Mouse (Mus musculus) cerebellum, adult (tissue): ENCODE results near the gene Arl15.

ENCODE experiments used
- ATAC-seq: cut with Nextera tagmentation; 2 replicates; pipeline ENCODE4 v1.9.2; 2017; ENCODE audit warnings: mild to moderate bottlenecking, moderate library complexity, mixed read lengths; ENCODE audit not compliant: insufficient number of reproducible peaks, low FRiP score, low TSS enrichment

Gene Arl15

GRCm38 (mm10) chr13:114026751-114027150 lies 232.4 kb downstream of the Arl15 start:
- no peak for ATAC-seq

DNA sequence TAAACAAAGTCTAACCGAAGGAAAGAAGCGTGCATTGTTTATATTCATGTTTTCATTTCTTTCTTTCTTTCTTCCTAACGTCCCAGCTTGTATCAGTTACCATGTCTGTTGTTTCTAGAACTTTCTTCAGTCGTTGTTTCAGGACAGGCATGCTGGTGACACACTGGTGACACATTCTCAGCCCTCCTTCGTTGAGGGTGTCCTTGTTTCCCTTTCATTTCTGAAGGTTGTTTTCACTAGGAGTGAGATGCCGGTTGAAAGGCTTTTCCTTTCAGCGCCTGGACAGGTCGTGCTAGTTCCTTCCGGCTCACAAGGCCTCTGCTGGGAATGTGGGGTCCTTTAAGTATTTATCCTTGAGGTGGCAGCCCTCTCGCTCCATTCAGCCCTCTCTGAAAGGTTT lies 253.8 kb downstream of the Arl15 start:
- ATAC-seq, result no peak

DNA sequence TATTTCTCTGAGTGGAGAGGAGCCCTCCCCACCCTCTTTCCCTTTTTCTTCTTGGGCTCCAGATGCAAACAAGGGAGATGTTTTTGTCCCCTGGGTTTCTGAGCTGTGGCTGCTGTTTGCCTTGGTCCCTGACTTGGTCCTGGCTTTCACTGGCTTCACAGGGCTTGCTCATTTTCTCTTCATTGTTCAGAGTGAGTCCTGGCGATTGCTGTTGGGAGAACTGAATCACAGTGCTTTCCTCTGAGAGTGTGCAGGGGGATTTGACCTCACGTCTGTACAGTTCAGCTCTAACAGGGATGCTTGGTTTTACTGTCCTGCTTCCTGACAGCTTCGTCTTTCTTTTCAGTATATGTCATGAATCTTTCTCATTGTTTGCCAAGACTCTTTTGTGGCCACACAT lies 254.4 kb downstream of the Arl15 start:
- no peak for ATAC-seq

- ATAC-seq, result no peak
Measured at GRCm38 (mm10) chr13:114051151-114051850, 257.0 kb downstream of the Arl15 start.

DNA sequence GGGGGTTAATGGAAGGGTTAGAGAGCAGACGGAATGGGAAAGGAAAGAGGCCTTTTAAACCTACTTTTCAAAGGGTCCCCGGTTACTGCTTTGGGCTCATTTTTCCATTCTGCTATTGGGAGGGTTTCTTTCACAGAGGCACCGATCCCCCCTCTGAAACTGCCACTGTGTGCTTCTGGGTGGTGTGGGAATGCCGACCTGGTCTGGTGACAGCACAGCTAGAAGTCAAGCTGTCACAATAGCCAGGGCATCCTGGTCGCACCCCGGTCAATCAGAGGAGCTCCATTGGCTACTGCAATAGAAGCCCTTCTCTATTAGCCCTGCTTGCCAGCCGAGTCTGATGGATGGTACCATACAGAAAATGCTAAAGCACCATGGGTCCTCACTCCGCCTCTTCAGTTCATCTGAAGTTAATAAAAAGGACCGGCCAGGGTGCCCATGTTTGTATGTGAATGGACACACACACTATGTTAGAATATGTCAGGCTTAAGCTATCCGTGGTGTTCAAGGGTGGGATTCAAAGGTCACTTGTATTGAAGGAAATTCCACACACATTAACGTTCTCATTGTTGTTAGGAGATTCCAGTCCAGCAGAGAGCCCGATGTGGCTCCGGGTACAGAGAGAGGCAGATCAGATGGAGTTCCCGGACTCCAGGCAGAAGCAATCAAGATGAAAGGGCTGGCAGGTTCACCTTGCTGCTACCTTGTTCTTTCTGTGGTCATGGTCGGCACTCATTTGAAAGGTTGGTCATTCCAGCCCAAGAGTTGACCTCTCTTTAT lies 258.3 kb downstream of the Arl15 start:
- no peak for ATAC-seq

GRCm38 (mm10) chr13:114053261-114053660 lies 259.0 kb downstream of the Arl15 start:
- ATAC-seq, result no peak

DNA sequence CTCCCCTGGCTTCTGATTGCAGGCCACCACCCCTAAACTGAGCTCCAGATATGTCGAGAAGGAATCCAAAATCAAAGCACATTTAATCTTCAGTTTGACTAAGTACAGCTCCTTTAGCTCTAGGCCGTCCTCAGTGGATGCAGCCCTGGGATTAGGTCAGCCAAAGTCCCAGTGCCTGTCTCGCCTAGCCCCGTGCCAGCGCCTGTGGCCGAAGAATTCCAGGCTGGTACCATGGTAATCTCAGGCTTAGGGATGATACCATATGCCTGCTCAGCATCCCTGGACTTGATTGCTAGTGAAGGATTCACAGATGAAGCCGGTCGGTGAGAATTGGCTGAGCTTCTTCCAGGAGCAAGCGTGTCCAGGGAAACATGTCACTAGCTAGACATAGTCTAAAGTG lies 261.4 kb downstream of the Arl15 start:
- peak; percentile 81 for ATAC-seq

DNA sequence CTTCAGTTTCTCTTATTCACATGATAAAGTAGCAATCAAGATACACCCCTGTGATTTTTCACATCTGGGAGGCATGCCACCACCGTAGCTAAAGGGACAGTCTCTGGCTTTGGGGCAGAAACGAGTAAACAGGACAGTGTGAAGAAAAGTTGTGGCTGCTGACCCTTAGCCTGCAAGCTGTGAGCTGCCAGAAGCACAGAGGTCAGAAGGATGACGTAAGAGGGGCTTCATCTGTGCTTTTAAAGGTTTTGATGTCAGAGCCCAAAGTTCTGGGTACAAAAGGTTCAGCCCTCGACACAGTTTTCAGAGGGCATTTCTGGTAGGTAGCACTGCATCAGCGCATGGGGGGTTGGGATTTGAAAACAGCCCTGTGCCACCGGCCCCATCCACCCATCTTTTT lies 266.0 kb downstream of the Arl15 start:
- ATAC-seq, result no peak

GRCm38 (mm10) chr13:114061234-114061633 lies 266.9 kb downstream of the Arl15 start:
- ATAC-seq, result no peak

DNA sequence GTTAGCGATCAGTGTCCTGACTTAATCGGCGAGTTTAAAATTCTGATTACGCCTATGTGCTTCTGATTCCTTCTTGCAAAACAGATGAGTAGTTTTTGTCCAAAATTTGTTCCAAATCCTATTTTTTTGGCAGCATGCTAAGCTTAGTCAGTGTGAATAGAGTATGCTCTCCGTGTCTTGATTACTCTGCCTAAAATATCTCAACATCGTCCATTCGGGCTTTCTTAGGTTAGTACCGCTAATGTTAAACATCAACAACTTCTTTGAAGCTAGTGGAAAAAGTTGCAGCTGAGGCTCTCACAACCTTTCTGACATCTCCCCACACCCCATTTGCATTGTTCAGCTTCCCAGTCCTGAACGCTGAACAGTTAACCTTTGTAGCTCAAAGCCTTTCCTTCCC lies 269.8 kb downstream of the Arl15 start:
- ATAC-seq, result no peak

GRCm38 (mm10) chr13:114065012-114065411 lies 270.7 kb downstream of the Arl15 start:
- ATAC-seq, result no peak

DNA sequence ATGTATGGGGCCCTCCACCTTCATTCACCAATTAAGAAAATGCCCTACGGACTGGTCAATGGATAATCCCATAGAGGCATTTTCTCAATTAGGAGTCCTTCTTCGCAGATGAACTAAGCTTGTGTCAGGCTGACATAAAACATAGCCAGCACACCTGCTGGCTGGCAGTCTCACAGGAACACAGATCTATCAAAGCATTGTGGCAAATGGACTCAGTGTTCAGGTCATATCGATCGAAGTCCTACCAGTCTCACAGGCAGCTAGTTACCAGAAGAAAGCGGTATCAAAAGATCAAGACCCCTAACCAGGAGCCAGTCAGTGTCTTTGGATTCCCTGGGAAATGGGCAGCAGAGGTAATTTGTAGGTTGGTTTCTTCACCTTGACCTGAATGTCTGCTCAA lies 274.1 kb downstream of the Arl15 start:
- ATAC-seq, result no peak

DNA sequence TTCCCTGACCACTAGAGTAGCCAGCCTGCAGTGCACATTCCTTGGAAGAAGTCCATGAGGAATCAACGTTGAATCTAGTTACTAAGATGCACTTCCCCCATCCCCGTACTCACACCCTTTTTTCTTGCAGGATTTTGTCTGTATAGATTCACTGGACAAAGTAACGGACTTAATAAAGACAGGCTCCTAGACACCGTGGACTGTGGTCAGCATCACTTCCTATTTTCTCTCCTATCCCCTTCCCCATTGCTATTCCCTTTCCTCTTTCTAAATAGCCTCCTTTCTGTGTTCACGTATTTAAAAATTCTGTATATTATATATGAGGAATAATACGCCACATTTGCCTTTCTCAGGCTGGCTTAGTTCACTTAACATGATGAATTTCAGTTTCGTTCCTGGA lies 277.1 kb downstream of the Arl15 start:
- no peak for ATAC-seq

DNA sequence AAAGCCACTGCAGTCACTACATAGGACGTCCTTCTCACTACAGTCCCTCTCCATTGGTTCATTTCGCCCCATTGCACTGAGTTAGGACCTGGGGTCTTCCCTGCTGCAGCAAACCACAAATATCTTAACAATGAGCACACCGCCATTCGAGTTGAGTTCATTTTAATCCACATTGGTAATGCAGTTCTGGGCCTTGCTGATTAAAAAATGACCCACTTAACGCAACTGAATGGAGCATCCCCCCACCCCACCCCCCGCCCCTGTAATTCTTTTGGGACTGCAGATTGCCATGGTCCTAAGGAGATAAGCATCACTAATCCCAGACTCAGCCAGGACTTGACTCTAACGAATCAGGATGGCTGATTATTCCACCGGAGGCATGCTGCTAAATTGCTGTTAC lies 280.2 kb downstream of the Arl15 start:
- no peak for ATAC-seq

GRCm38 (mm10) chr13:114075724-114076384 lies 281.5 kb downstream of the Arl15 start:
- ATAC-seq, result 0 out of 2 replicates have a peak, but pooled peaks have one; percentile 21

DNA sequence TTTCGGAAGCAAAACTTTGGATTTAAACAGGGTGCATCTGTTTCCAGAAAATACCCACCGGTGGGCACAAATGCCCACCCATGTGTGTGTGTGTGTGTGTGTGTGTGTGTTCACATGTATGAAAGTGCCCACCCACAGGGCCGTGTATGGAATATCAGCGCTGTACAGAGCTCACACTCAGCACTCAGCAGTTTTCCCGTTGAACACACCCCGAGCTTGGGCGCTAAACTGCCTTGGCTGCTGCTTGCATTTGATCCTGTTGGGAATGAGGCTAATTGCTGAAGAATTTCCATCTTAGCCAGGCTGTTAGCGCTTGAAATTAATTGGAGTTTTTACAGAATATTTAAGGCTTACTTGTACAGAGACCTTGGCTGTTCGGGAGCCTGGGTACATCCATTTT lies 282.9 kb downstream of the Arl15 start:
- ATAC-seq, result no peak

GRCm38 (mm10) chr13:114077584-114078270 lies 283.4 kb downstream of the Arl15 start:
- ATAC-seq, result no peak

DNA sequence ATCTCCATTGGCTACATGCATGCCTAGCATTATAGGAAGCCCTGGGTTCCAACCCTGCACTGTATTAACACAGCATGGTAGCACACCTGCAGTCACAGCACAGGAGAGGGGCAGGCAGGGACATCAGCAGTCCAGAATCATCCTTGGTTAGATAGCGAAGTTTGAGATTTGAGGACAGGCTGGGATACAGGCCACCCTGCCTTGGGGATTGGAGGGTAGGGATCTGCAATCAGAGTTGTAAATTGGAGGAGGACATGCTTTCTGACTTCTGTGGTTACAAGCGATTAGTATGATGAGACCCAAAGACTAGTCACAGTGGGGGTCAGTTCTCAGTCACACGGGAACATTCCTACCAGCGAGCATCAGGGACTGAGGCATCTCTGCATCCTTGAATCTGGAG lies 284.5 kb downstream of the Arl15 start:
- no peak for ATAC-seq

DNA sequence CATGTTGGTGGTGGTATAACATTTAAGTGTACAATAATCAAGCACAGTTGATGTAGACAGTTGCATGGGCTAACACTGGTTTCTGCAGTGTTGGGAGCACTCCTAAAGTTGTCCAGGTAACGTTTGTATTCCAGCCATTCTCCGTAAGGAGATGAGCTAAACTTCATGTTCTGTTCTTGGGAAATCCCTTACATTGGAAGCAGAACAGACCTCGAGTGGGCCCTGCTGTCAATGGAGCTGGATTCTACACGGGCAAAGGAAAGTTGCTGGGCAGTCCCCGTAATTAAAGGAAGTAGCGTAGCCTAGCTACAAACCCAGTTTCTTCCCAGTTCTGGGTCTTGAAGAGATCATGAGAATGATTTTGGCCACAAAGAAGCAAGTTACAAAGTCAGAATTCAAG lies 285.4 kb downstream of the Arl15 start:
- ATAC-seq, result no peak

DNA sequence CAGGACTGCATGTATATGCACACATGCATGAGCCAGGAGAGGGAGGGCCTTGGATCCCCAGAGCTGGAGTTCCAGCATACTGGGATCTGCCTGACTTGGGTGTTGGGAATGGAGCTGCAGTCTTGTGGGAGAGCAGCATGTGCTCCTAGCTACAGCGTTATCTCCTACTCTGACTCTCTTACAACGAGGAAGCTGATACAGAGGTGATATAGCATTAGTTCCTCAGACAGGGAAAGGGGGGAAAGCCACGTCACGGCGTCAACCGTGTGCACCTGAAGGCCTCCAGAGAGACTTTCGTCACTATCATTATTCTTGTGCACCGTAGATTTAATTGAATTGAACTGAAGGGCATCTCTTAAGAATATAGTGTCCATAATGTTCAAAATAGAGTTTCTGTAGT lies 286.2 kb downstream of the Arl15 start:
- no peak for ATAC-seq
